In the genomic region with DNA sequence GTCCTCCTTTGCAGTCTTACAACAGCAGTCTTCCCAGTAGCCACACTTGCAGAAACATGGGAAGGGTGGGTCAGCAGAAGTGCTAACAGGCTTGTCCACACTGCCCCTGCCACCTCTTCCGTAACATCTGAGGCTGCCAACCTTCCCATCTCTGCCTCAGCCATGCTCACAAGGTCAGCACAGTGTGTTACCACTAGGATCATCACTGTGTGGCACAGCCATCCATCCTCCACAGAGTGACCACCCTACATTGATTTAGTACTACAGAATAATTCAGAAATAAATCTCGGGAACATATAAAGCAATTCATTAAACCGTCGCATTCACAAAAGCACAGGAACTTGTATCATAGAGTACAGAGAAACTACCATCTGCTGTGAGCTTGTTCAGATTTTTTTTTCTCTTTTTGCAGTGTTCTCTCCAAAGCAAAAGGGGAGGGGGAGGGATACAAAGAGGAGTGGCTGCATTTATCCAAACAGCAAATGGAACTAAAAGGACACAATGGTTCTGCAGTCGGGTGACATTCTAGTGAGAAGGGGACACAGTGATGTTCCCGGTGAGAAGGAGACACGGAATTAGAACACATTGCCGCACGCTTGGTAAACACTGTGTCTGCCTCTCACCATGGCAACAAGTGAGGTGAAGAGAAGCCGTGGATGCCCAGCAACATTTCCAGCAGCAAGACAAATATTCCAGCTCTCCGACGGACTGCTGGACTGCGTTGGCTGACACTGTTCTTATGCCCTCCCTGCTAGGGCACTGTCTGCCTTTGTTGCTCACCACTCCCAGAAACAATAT, we compare ENCODE assay signal across 12 mouse cellular contexts.
A peak's percentile ranks its signal among the peaks of the same experiment; 100 is the strongest.
DNase-seq lines count a peak whose midpoint lies in the region; ATAC-seq lines count a peak whose summit lies in the region.
"Had no signal": no experiment of that assay in that cellular context is flagged by ENCODE, and none has a peak within 500 bp of the region (broad histone marks: within the 10 kb centered on the region; RNA-seq: fewer than 3 reads in every experiment).

No protein-coding gene starts in this region.

- no peak for DNase-seq in frontal cortex, postnatal 10 days (ENCODE audit: low spot score in 2 of 2)
- DNase-seq in neural tube, embryonic 11.5 days (ENCODE audit: low spot score), result peak; percentile 27
- DNase-seq in neural tube, embryonic 10.5 days (ENCODE audit: extremely low spot score, low spot score), result no peak
- DNase-seq in mesoderm, embryonic 11.5 days (ENCODE audit: low read depth, low spot score), result peak; percentile 24
- no peak for DNase-seq in urinary bladder, adult 2 months (ENCODE audit: low spot score)
- no peak for DNase-seq in cerebellum, adult 11 months
- DNase-seq: kidney, postnatal 14 days; liver had no signal

- no peak overlapping the region for H3K27ac ChIP-seq in neural tube, embryonic 11.5 days (ENCODE audit: low read depth, low read length)
- H3K27ac ChIP-seq: heart, adult 2 months; stomach, postnatal 0 days had no signal

- H3K9ac ChIP-seq in neural tube, embryonic 11.5 days (ENCODE audit: low read length), result no peak overlapping the region

- peak; percentile 48 for ATAC-seq in frontal cortex, adult (ENCODE audit: low TSS enrichment)
- peak; percentile 53; the same call in 1 of the 2 replicates for ATAC-seq in neural tube, embryonic 11.5 days (ENCODE audit: insufficient read depth, low FRiP score, low TSS enrichment)
- ATAC-seq in CD4-positive, CD25-positive, alpha-beta regulatory T cell, adult 4 months, result no peak

- no peak overlapping the region for H3K4me2 ChIP-seq in neural tube, embryonic 11.5 days (ENCODE audit: low read depth)

- H3K27me3 ChIP-seq in neural tube, embryonic 11.5 days (ENCODE audit: control insufficient read depth, insufficient read depth, low read length), result no peaks in the 10 kb centered on the region

- H3K4me1 ChIP-seq in neural tube, embryonic 11.5 days (ENCODE audit: control insufficient read depth, insufficient read depth, low read length), result peaks cover 9% of the 10 kb centered on the region

- WGBS in neural tube, embryonic 11.5 days, result 56% methylated on average over 13 of the region's 13 CpGs

- H3K4me3 ChIP-seq in neural tube, embryonic 11.5 days (ENCODE audit: low read depth, low read length), result no peak overlapping the region
- H3K4me3 ChIP-seq: heart, adult 2 months had no signal

- no peaks in the 10 kb centered on the region for H3K36me3 ChIP-seq in neural tube, embryonic 11.5 days (ENCODE audit: control insufficient read depth, insufficient read depth, low read length)

- no peaks in the 10 kb centered on the region for H3K9me3 ChIP-seq in neural tube, embryonic 11.5 days (ENCODE audit: control insufficient read depth, low read length)

Comparison
In these comparisons a context has a peak if more than half of its experiments do, and no peak if none do; other contexts are left out.
1. DNase-seq: peak in neural tube, embryonic 11.5 days (single experiment) and mesoderm, embryonic 11.5 days (single experiment); none in frontal cortex, postnatal 10 days (0 of 2), neural tube, embryonic 10.5 days (single experiment), urinary bladder, adult 2 months (single experiment) and cerebellum, adult 11 months (single experiment).